Mouse (Mus musculus): ENCODE measurements around the gene Rnasek.

The Rnasek gene

GRCm38 (mm10) chr11:70239541-70240279 lies at the start of gene Rnasek, which contains the start of gene Gm21988:
TSS of gene Rnasek (minus strand) at chr11:70239842.
TSS of gene Gm21988 (minus strand) at chr11:70239830.
- DNase-seq (ENCODE audit: low read depth, low spot score), result peak; percentile 83

DNA sequence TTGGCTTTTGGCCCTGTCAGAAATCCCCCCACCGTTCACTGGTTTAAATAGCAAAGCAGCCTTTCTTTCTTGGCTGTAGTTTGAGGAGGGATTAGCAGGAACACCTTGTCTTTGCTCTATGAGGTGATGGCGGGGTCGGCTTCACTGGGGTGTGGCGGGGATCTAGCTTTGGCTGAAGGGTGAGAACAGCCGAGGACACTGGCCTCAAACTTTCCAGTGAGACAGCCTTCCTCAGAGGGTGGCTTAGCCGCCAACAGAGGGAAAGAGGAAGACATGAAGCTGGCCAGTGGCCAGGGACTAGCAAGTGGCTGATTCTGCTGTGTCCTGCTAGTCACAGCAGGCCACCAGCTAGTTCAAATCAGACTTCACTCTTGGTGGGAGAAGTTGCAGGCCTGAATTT lies 49.6 kb upstream of the Rnasek start:
- no peak for DNase-seq (ENCODE audit: low read depth, low spot score)

DNA sequence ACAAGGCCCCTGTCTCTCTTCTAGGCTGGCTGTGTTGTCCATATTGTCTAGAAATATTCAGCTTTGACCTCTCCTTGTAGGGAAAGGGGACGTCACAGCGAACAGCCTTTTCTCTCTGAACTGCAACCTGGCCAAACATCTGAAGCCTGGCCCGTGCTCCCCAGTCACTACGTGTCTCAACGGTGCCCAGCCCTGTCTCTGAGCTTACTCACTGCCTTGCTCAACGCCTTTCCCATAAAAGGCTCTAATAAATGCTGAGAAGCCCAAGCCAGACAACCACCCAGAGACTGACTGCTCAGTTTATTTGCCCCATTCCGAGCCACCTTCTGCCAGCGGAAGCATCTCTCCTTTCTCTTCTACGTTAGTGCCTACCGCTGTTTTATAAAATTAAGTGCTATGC lies 48.5 kb upstream of the Rnasek start:
- DNase-seq (ENCODE audit: low read depth, low spot score), result no peak

GRCm38 (mm10) chr11:70285686-70286085 lies 46.0 kb upstream of the Rnasek start:
- no peak for DNase-seq (ENCODE audit: low read depth, low spot score)

DNA sequence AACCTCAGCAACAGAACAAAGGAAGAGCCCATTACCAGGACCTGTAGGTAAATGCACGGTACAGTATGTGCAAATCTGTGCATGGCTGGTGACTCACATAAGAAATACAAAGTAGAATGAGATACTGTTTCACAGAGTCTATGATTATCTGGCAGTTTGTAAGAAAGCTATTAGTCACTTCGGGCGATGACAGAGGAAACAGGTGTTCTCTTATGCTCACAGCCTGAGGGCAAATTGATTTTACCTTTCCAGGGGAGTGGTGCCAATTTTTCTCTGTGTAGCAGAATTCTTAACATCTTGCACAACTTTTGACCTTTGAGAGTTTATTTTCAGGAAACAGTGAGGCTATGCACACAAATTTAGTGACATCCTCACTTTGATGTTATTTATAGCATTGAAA lies 45.1 kb upstream of the Rnasek start:
- no peak for DNase-seq (ENCODE audit: low read depth, low spot score)

GRCm38 (mm10) chr11:70283666-70284065 lies 44.0 kb upstream of the Rnasek start:
- no peak for DNase-seq (ENCODE audit: low read depth, low spot score)

DNA sequence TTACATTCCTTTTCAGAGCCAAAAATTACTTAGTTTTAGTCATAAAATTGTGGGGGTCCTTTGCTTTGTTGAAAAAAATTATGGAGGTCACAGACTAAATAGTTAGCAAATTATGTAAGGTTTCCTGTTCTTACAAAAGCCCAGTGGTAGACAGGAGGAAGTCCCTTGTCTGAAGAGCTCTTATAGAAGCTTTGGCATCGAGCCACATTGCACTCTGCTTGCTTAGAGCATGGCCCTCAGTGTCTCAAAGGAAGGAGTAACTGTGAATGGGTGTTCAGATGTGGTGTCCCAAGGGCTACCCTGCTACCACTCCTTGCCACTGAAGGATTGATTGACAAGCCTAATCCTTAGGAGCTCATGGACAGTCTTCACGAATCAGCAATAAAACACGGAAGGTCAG lies 40.8 kb upstream of the Rnasek start:
- no peak for DNase-seq (ENCODE audit: low read depth, low spot score)

GRCm38 (mm10) chr11:70278961-70279360 lies 39.3 kb upstream of the Rnasek start:
- no peak for DNase-seq (ENCODE audit: low read depth, low spot score)

GRCm38 (mm10) chr11:70271641-70272040 lies 32.0 kb upstream of the Rnasek start:
- no peak for DNase-seq (ENCODE audit: low read depth, low spot score)

DNA sequence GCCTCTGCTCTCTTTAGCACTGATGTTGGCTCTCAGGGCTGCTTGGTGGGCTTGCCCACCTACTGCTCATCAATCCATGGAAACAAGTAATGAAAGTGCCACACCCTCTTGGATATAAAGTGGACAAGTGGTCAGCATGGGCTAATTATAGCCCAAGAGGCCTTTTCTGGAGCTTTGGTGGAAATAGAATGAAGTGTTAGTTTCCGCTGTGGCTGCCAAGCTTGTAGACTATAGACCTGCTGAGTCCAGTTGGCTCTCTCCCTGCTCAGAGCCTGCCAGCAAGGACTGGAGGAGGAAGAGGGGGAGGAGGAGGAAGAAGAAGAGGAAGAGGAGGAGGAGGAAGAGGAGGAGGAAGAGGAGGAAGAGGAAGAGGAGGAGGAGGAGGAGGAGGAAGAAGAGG lies 26.8 kb upstream of the Rnasek start:
- DNase-seq (ENCODE audit: low read depth, low spot score), result no peak

DNA sequence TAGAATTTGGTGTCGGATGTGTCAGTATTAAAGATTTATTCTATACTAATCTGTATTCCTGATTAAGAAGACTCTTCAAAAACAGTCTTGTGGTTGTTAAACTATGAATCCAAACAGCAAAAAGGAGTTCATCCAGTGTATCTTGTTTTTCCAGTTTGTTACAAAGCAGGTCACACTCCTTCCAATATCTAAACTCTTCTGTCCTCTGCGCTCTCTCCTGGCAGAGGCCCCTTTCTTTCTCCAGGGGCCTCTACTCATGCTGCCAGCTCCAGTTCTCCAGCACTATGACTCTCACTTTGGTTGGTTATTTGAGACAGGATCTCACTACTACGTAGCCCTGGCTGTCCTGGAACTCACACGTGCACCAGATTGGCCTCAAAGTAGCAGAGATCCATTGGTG lies 26.2 kb upstream of the Rnasek start:
- no peak for DNase-seq (ENCODE audit: low read depth, low spot score)

DNA sequence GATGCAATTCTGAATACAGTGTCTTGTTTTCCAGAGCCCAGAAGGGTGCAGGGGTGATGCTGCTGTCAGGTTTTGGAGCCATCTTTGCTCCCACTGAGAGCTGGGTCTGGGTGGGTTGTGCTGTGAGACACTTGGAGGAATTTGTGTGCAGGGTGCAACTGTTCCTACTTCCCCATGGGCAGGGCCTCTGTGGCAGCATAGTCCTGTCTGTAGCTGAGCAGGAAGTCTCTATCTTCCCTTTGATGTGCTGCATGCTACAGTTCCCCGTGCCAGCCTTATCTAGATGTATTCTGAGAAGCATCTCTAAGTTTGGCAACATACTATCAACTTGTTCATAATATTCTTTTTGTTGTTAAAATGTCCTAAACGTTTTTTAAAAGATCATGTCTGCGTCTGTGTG lies 25.6 kb upstream of the Rnasek start:
- no peak for DNase-seq (ENCODE audit: low read depth, low spot score)

GRCm38 (mm10) chr11:70259035-70259434 lies 19.4 kb upstream of the Rnasek start:
- DNase-seq (ENCODE audit: low read depth, low spot score), result no peak

DNA sequence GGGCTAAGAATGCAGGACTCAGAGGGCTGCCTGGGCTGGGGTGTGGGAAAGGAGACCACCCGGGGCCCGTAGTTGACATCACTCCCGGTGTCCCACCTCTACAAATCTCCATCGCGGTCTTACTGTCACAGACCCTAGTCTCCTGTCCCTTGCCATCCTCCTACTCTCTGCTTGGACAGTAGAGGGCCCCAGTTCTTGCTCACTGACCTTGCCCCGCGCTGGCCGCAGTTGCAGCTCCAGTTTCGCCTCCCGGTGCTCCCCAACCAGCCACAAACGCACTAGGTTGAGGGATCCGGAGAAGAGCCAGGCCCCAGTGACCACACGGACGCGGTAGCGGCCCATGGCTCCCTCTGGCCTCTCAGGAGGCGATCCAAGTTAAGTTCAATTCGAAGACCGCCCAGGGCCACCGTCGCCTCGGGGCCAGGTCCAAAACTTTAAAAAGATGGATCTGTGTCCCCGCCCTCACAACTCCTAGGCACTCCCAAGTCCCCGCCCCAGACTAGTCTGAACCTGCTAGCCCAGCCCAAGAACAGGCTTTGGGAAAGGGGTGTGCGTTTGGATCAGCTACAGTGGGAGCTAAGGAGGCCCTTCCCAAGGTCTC lies 15.4 kb upstream of the Rnasek start, which contains the start of gene Alox12:
Alox12 (minus strand) TSS at position 423 of the 601 bp plus-strand sequence.
- no peak for DNase-seq (ENCODE audit: low read depth, low spot score)

DNA sequence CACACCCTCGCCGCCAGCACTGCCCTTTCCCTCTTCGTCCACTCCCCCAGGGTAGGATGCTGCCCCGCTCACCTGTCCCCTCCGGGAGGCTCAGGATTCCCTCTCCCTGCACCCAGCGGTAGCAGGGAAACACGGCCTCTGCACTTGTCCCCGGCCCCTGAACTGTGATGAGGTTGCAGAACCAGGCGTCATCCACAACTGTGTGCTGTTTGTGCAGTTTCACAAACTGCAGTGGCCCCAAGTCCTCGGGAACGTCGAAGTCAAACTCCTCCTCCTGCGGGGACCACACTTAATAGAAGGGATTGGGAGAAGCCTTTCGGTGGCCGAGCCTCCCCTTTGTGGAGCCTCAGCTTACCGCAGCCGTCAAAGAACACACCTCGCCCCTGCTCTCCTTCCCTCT lies 14.7 kb upstream of the Rnasek start:
- DNase-seq (ENCODE audit: low read depth, low spot score), result no peak

GRCm38 (mm10) chr11:70251853-70252252 lies 12.2 kb upstream of the Rnasek start:
- DNase-seq (ENCODE audit: low read depth, low spot score), result no peak

- no peak for DNase-seq (ENCODE audit: low read depth, low spot score)
Observed at GRCm38 (mm10) chr11:70250150-70250549, 10.5 kb upstream of the Rnasek start.

DNA sequence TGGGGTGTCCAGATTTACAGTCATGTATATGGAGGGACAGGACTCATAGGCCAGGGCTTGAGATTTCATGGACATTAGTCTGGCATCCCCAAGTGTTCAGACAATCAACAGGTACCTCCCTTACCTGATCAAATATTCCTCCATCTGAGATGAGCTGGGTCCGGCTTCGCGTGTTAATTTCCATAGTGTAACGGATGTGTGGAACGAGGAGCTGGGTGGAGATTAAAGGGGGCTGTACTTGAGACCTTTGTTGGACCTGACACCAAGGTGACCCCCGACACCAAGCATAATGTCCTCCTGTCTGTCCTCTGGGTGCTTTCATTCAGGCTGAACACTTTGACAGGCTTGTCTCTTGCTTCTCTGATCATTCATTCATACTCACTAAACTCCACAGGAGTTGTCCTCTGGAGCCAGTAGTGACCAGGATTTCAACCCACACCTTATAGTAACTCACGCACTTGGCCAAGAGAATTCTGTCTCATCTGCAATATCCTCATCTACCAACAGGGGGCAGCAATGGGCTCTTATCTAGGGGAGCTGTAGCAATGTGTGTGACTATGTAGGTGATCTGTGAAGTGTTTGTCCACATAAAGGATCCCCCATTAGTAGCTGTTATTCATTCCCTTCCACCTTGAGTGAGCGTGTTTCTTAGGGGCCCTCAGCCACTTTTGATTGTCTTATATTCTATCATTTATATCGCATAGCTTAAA lies 7.6 kb upstream of the Rnasek start:
- DNase-seq (ENCODE audit: low read depth, low spot score), result peak; percentile 68

DNA sequence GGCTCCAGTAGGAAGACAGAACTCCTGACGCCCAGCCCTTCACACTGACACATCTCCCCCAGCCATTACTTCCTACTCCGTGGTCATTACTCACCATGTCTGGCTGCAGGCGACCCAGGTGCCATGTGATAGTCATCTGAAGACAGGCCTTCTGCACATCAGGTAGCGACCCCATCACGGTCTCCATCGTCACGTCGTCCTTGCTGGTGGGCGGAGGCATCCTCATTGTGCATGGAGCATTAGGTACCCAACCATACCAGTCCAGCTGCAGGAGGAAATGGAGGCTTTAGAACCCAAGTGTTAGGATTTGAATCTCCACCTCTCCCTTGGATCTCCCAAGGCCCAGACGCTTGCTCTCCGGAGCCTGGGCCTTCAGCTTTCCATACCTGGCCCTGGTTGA lies 2.9 kb upstream of the Rnasek start:
- DNase-seq (ENCODE audit: low read depth, low spot score), result no peak

DNA sequence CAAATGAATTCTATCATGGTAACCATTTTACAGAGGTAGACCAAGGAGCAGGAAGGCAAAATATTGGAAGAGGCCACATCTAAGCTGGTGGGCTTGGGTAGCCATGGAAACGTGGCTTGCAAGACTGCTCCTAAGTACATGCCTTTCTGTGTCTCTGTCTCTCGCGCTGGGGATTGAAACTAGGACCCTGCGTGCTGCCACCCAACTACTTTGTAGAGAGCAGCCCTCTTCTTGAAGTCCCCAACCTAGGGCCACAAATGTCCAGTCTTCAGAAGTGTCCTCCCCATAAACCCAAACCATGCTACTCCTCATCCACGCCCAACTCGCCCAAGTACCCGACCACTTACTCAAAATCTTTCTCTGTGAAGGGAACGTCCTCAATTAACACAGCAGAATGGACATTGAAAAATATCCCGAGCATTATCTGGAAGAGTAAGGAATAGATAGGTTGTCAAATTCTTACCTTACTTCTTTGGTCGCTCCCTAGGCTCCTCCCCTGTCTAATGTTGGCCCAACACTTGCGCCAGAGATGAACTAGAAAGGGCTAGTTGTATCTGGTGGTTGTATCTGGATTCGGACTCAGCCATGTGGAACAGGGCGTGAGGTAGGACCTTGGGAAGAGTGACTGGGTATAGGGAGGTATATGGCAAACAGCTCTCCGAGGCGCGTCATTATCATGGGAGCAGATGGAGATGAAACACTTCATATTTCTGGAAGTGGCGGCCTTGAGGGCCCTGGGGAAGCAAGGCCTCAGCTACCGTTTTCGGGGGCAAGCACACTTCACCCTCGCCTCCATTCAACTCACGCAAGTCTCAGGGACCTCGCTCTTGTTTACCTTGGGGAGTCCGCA lies 826 bp downstream of the Rnasek start:
- DNase-seq (ENCODE audit: low read depth, low spot score), result no peak

GRCm38 (mm10) chr11:70237457-70238167 lies 2.0 kb downstream of the Rnasek start, which contains the start of gene 0610010K14Rik:
TSS of gene 0610010K14Rik (minus strand) at chr11:70237914.
- DNase-seq (ENCODE audit: low read depth, low spot score), result peak; percentile 97

Data from mesoderm, embryonic 11.5 days (tissue).